Mouse (Mus musculus) small intestine, adult 2 months (tissue): ENCODE measurements at regions not wholly inside any gene's neighbourhood (a gene's known extent, or its start where the extent isn't known, plus 50 kb on each side); places are given as distances from the start of the nearest gene placed in this dataset.

Experiments used
- CTCF ChIP-seq: fragments of 200-500 bp; IDR thresholded peaks from 2 replicates; pipeline ENCODE4 v1.5.1; 2012; ENCODE audit warnings: low read depth, mild to moderate bottlenecking, control low read depth, inconsistent platforms, low read length, moderate library complexity, mixed read lengths; ENCODE audit not compliant: insufficient replicate concordance, insufficient read length; ENCODE audit errors: extremely low read depth
- POLR2A ChIP-seq: fragments of 200-500 bp; IDR thresholded peaks from 2 replicates; pipeline ENCODE4 v1.6.1; 2012; ENCODE audit warnings: low read depth, mild to moderate bottlenecking, control low read depth, inconsistent platforms, low read length, moderate library complexity

DNA sequence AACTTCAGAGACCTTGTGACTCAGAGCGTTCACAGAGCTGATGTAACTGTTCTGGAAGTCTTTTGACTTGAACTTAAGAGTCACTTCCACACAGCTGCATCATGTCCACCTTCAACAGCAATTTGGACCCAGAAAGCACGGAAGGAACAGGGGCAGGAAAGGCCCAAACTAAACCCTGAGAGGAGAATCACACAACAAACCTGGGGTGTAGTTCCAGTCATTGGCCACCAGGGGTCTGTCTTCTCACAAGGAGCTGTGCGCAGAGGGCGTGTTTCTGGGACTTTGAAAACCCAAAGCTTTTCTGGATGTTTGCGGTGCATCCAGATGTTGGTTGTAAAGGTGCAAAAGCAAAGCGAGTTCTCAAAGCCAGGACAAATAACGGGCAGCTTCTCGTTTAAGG lies 231.9 kb upstream of the 1700056E22Rik start:
- peak; percentile 95; the same call in 1 of the 2 replicates for TF ChIP-seq CTCF
- no peak for TF ChIP-seq POLR2A
